Mouse (Mus musculus) forebrain, postnatal 0 days (tissue): Measurements from ENCODE around the gene Sptssa. TPM values are rescaled to one million over a fixed set of nuclear protein-coding genes. Genes with fewer than 3 reads are reported as not detected.
A peak's percentile ranks its signal among the peaks of the same experiment; 100 is the strongest.

Experiments
- ATAC-seq: fragments of 200-750 bp; cut with Nextera tagmentation; 2 replicates; pipeline ENCODE4 v1.8.0; 2017; ENCODE audit warnings: mild to moderate bottlenecking, moderate library complexity
- DNase-seq: peaks from one replicate; pipeline ENCODE4 v3.0.0-alpha.2; 2015
- H3K27ac ChIP-seq: fragments of 300-500 bp; sonication (generic); 2 replicates; pipeline ENCODE4 v1.5.1; 2014; ENCODE audit warnings: low read depth, mild to moderate bottlenecking, antibody characterized with exemption, low read length, moderate library complexity, mixed read lengths
- H3K27me3 ChIP-seq: fragments of 300-500 bp; sonication (generic); 2 replicates; pipeline ENCODE4 v1.6.1; 2014; ENCODE audit warnings: mild to moderate bottlenecking, low read length, mixed read lengths; ENCODE audit not compliant: insufficient read depth
- H3K36me3 ChIP-seq: fragments of 300-500 bp; sonication (generic); 2 replicates; pipeline ENCODE4 v1.6.1; 2014; ENCODE audit warnings: mild to moderate bottlenecking, moderate library complexity; ENCODE audit not compliant: insufficient read depth
- H3K4me1 ChIP-seq: fragments of 300-500 bp; sonication (generic); 2 replicates; pipeline ENCODE4 v1.6.1; 2014; ENCODE audit warnings: antibody characterized with exemption; ENCODE audit not compliant: insufficient read depth
- H3K4me2 ChIP-seq: fragments of 300-500 bp; sonication (generic); 2 replicates; pipeline ENCODE4 v1.6.1; 2014; ENCODE audit warnings: low read depth, mild to moderate bottlenecking, moderate library complexity
- H3K4me3 ChIP-seq: fragments of 300-500 bp; sonication (generic); 2 replicates; pipeline ENCODE4 v1.5.1; 2014; ENCODE audit warnings: low read depth, low read length, mixed read lengths
- H3K9ac ChIP-seq: fragments of 300-500 bp; sonication (generic); 2 replicates; pipeline ENCODE4 v1.6.1; 2014; ENCODE audit warnings: mild to moderate bottlenecking
- H3K9me3 ChIP-seq: fragments of 300-500 bp; sonication (generic); 2 replicates; pipeline ENCODE4 v1.6.1; 2016; ENCODE audit warnings: low read length
- CTCF ChIP-seq: sonication (generic); IDR thresholded peaks from 2 replicates; pipeline ENCODE4 v1.5.1; 2016; ENCODE audit warnings: antibody characterized with exemption, control low read depth, low read depth
- WGBS: fragments of 180-500 bp; shearing (Covaris S2); extraction: QIAGEN DNeasy Blood & Tissue Kit; methylation state at CpG from one replicate; pipeline ENCODE4 v1.1.7; 2014; 5-methylcytosine and 5-hydroxymethylcytosine counted together
- polyA plus RNA-seq: library from polyadenylated mRNA; unstranded; fragments of >200 nt; fragmentation: Nextera tagmentation; extraction: Ambion mirVana; gene quantifications from 2 replicates; pipeline ENCODE4 v1.2.1, GENCODE M21; 2015
- total RNA-seq: library from RNA; depleted of rRNA; stranded (reverse); fragments of >200 nt; gene quantifications from 2 replicates; pipeline ENCODE4 v1.2.3, GENCODE M21; 2014; rRNA removed

The Sptssa gene
- total RNA-seq (70.6 and 78.6 TPM in 2 replicates), polyA plus RNA-seq (206 TPM in 2 replicates)

GRCm38 (mm10) chr12:54656396-54657171 lies at the start of gene Sptssa:
TSS of gene Sptssa (minus strand) at chr12:54656573.
- H3K4me3 ChIP-seq = peak within 1 kb of the TSS; percentile 72
- H3K9me3 ChIP-seq = no peaks in the 10 kb centered on the region
- peak within 1 kb of the TSS; percentile 62 for H3K4me2 ChIP-seq
- no peaks in the 10 kb centered on the region for H3K36me3 ChIP-seq
- H3K4me1 ChIP-seq = peaks cover 9% of the 10 kb centered on the region
- peak; percentile 96 for DNase-seq
- H3K9ac ChIP-seq = peak within 1 kb of the TSS; percentile 82
- H3K27me3 ChIP-seq = no peaks in the 10 kb centered on the region
- peak within 1 kb of the TSS; percentile 82 for H3K27ac ChIP-seq
- TF ChIP-seq CTCF = no peak
- ATAC-seq = peak; percentile 99
- WGBS = 8% methylated on average over 51 of the region's 53 CpGs

GRCm38 (mm10) chr12:54699394-54699793 lies 43.0 kb upstream of the Sptssa start:
- DNase-seq (no peak), ATAC-seq (no peak)
- H3K27me3 ChIP-seq = no peaks in the 10 kb centered on the region; the same call in 1 of the 2 replicates
- H3K9ac ChIP-seq = no peak overlapping the region
- 76% methylated on average over 7 of the region's 7 CpGs for WGBS
- no peak overlapping the region for H3K27ac ChIP-seq
- H3K36me3 ChIP-seq = no peaks in the 10 kb centered on the region
- no peak for TF ChIP-seq CTCF
- no peak overlapping the region for H3K4me2 ChIP-seq
- no peak overlapping the region for H3K4me3 ChIP-seq
- H3K9me3 ChIP-seq = no peaks in the 10 kb centered on the region
- peaks cover under 1% of the 10 kb centered on the region; the same call in 1 of the 2 replicates for H3K4me1 ChIP-seq

GRCm38 (mm10) chr12:54697791-54698250 lies 41.4 kb upstream of the Sptssa start:
- no peak for ATAC-seq
- Histone ChIP-seq H3K9me3 (no peaks in the 10 kb centered on the region), H3K36me3 (no peaks in the 10 kb centered on the region), H3K27me3 (no peaks in the 10 kb centered on the region; the same call in 1 of the 2 replicates), H3K27ac (no peak overlapping the region), H3K9ac (no peak overlapping the region), H3K4me2 (no peak overlapping the region), H3K4me1 (peaks cover 7% of the 10 kb centered on the region; the same call in 1 of the 2 replicates), H3K4me3 (no peak overlapping the region)
- TF ChIP-seq CTCF = no peak
- DNase-seq = no peak
- 53% methylated on average over 6 of the region's 6 CpGs for WGBS

- no peaks in the 10 kb centered on the region for H3K9me3 ChIP-seq
- H3K4me1 ChIP-seq = peaks cover 7% of the 10 kb centered on the region; the same call in 1 of the 2 replicates
- no peak; the same call in 1 of the 2 replicates for TF ChIP-seq CTCF
- ATAC-seq (no peak), DNase-seq (no peak)
- 12% methylated on average over 7 of the region's 7 CpGs for WGBS
- no peak overlapping the region for H3K9ac ChIP-seq
- H3K4me3 ChIP-seq = no peak overlapping the region
- H3K4me2 ChIP-seq = no peak overlapping the region
- H3K36me3 ChIP-seq = peaks cover 5% of the 10 kb centered on the region
- H3K27me3 ChIP-seq = no peaks in the 10 kb centered on the region; the same call in 1 of the 2 replicates
- H3K27ac ChIP-seq = no peak overlapping the region
Observed at GRCm38 (mm10) chr12:54697003-54697597, 40.7 kb upstream of the Sptssa start.

- Histone ChIP-seq H3K9me3 (no peaks in the 10 kb centered on the region), H3K4me3 (peak overlapping the region; percentile 88), H3K9ac (peak overlapping the region; percentile 97), H3K4me2 (peak overlapping the region; percentile 72), H3K36me3 (peaks cover 8% of the 10 kb centered on the region), H3K4me1 (peaks cover 7% of the 10 kb centered on the region; the same call in 1 of the 2 replicates), H3K27ac (peak overlapping the region; percentile 99), H3K27me3 (no peaks in the 10 kb centered on the region)
- under 1% methylated on average over 32 of the region's 32 CpGs for WGBS
- no peak; the same call in 1 of the 2 replicates for TF ChIP-seq CTCF
- DNase-seq (peak; percentile 97), ATAC-seq (peak; percentile 88)
Observed at GRCm38 (mm10) chr12:54696242-54697002, 40.0 kb upstream of the Sptssa start.

GRCm38 (mm10) chr12:54695511-54696241 lies 39.3 kb upstream of the Sptssa start, which contains the start of gene Eapp:
TSS of gene Eapp (minus strand) at chr12:54695897.
- no peaks in the 10 kb centered on the region for H3K9me3 ChIP-seq
- TF ChIP-seq CTCF = peak; percentile 59
- DNase-seq (peak; percentile 98), ATAC-seq (peak; percentile 93)
- H3K4me3 ChIP-seq = peak within 1 kb of the TSS; percentile 88
- peaks cover 7% of the 10 kb centered on the region; the same call in 1 of the 2 replicates for H3K4me1 ChIP-seq
- peak within 1 kb of the TSS; percentile 97 for H3K9ac ChIP-seq
- peaks cover 10% of the 10 kb centered on the region for H3K36me3 ChIP-seq
- peak within 1 kb of the TSS; percentile 72 for H3K4me2 ChIP-seq
- WGBS = 1% methylated on average over 57 of the region's 57 CpGs
- peak within 1 kb of the TSS; percentile 99 for H3K27ac ChIP-seq
- no peaks in the 10 kb centered on the region for H3K27me3 ChIP-seq
